Mouse (Mus musculus) hindbrain, embryonic 16.5 days (tissue): ENCODE results near the gene Spn. TPM values are rescaled to one million over a fixed set of nuclear protein-coding genes. Genes with fewer than 3 reads are reported as not detected.

Experiments
- ATAC-seq: fragments of 200-750 bp; cut with Nextera tagmentation; 2 replicates; pipeline ENCODE4 v1.8.0; 2017; ENCODE audit warnings: moderate TSS enrichment, moderate library complexity
- H3K27ac ChIP-seq: fragments of 300-500 bp; sonication (generic); 2 replicates; pipeline ENCODE4 v1.5.1; 2014; ENCODE audit warnings: low read depth, mild to moderate bottlenecking, control low read depth, low read length, moderate library complexity
- H3K27me3 ChIP-seq: fragments of 300-500 bp; sonication (generic); replicated peaks from 2 replicates; pipeline ENCODE4 v1.6.1; 2014; ENCODE audit warnings: low read length; ENCODE audit not compliant: control insufficient read depth, insufficient read depth
- H3K36me3 ChIP-seq: fragments of 300-500 bp; sonication (generic); 2 replicates; pipeline ENCODE4 v1.6.1; 2014; ENCODE audit warnings: mild to moderate bottlenecking, low read length, moderate library complexity, mixed read lengths; ENCODE audit not compliant: control insufficient read depth, insufficient read depth
- H3K4me1 ChIP-seq: fragments of 300-500 bp; sonication (generic); 2 replicates; pipeline ENCODE4 v1.6.1; 2014; ENCODE audit warnings: low read depth, low read length; ENCODE audit not compliant: control insufficient read depth, insufficient read depth
- H3K4me2 ChIP-seq: fragments of 300-500 bp; sonication (generic); 2 replicates; pipeline ENCODE4 v1.6.1; 2014; ENCODE audit warnings: mild to moderate bottlenecking, low read length, control low read depth, moderate library complexity
- H3K4me3 ChIP-seq: fragments of 300-500 bp; sonication (generic); 2 replicates; pipeline ENCODE4 v1.5.1; 2014; ENCODE audit warnings: mild to moderate bottlenecking, low read length, control low read depth, moderate library complexity
- H3K9ac ChIP-seq: fragments of 300-500 bp; sonication (generic); 2 replicates; pipeline ENCODE4 v1.6.1; 2014; ENCODE audit warnings: low read depth, mild to moderate bottlenecking, control low read depth, low read length, moderate library complexity
- H3K9me3 ChIP-seq: fragments of 300-500 bp; sonication (generic); 2 replicates; pipeline ENCODE4 v1.6.1; 2014; ENCODE audit warnings: mild to moderate bottlenecking, low read length, moderate library complexity; ENCODE audit not compliant: control insufficient read depth
- WGBS: fragments of 180-500 bp; shearing (Covaris S2); extraction: QIAGEN DNeasy Blood & Tissue Kit; methylation state at CpG from one replicate; pipeline ENCODE4 v1.1.7; 2014; 5-methylcytosine and 5-hydroxymethylcytosine counted together
- polyA plus RNA-seq: library from polyadenylated mRNA; unstranded; fragments of >200 nt; fragmentation: Nextera tagmentation; extraction: Ambion mirVana; gene quantifications from 2 replicates; pipeline ENCODE4 v1.2.1, GENCODE M21; 2015

The Spn gene
- polyA plus RNA-seq, 1 experiment from 2014 or later = not detected

GRCm38 (mm10) chr7:127082271-127082670, 55.4 kb downstream of the Spn start:
- 85% methylated on average over 8 of the region's 8 CpGs for WGBS
- Histone ChIP-seq H3K27ac (no peak overlapping the region), H3K9ac (no peak overlapping the region), H3K4me1 (no peaks in the 10 kb centered on the region), H3K4me3 (no peak overlapping the region), H3K36me3 (no peaks in the 10 kb centered on the region), H3K27me3 (no peaks in the 10 kb centered on the region), H3K9me3 (no peaks in the 10 kb centered on the region), H3K4me2 (no peak overlapping the region)
- no peak for ATAC-seq

Other genes with a start within 250 kb of the Spn start
- gene Tmem219, start 214.9 kb downstream of the Spn start, polyA plus RNA-seq = 34.0 and 35.9 TPM in 2 replicates
- gene Kctd13, start 208.9 kb downstream of the Spn start, polyA plus RNA-seq = 126 and 134 TPM in 2 replicates
- gene Asphd1, start 188.2 kb downstream of the Spn start, polyA plus RNA-seq = 9.4 and 11.5 TPM in 2 replicates
- gene Sez6l2, start 187.3 kb downstream of the Spn start, polyA plus RNA-seq = 54.9 and 56.7 TPM in 2 replicates
- 160 and 162 TPM in 2 replicates for gene Cdipt, start 161.9 kb downstream of the Spn start, polyA plus RNA-seq
- 1.2 and 1.6 TPM in 2 replicates for gene Cdiptos, start 161.7 kb downstream of the Spn start, polyA plus RNA-seq
- gene Mvp, start 123.2 kb downstream of the Spn start, polyA plus RNA-seq = 3.9 and 4.8 TPM in 2 replicates
- 0.31 TPM in 1 of 2 replicates, not detected in the other for gene Pagr1b, start 121.3 kb downstream of the Spn start, polyA plus RNA-seq
- 26.9 and 55.8 TPM in 2 replicates for gene Pagr1a, start 120.5 kb downstream of the Spn start, polyA plus RNA-seq
- gene Gm42742, start 116.7 kb downstream of the Spn start, polyA plus RNA-seq = 47.5 and 81.5 TPM in 2 replicates
- 71.4 and 84.6 TPM in 2 replicates for gene Prrt2, start 116.6 kb downstream of the Spn start, polyA plus RNA-seq
- gene Maz, start 110.8 kb downstream of the Spn start, polyA plus RNA-seq = 53.9 and 55.0 TPM in 2 replicates
- 22.2 and 29.8 TPM in 2 replicates for gene Kif22, start 95.4 kb downstream of the Spn start, polyA plus RNA-seq
- not detected in 2 replicates for gene Zg16, start 50.5 kb downstream of the Spn start, polyA plus RNA-seq
- gene AI467606, start 46.5 kb downstream of the Spn start, polyA plus RNA-seq = 2.2 and 2.4 TPM in 2 replicates
- 1.1 TPM in 2 replicates for gene Qprt, start 15.6 kb downstream of the Spn start, polyA plus RNA-seq
- 70.4 and 72.7 TPM in 2 replicates for gene Cd2bp2, start 58.2 kb upstream of the Spn start, polyA plus RNA-seq
- gene Tbc1d10b, start 70.6 kb upstream of the Spn start, polyA plus RNA-seq = 27.0 and 29.1 TPM in 2 replicates
- 3.5 and 47.0 TPM in 2 replicates for gene Mylpf, start 71.1 kb upstream of the Spn start, polyA plus RNA-seq
- gene Zfp553, start 95.2 kb upstream of the Spn start, polyA plus RNA-seq = 42.7 and 49.1 TPM in 2 replicates
- 12.1 and 12.3 TPM in 2 replicates for gene Sept1, start 95.3 kb upstream of the Spn start, polyA plus RNA-seq
- gene Zfp771, start 106.5 kb upstream of the Spn start, polyA plus RNA-seq = 76.8 and 82.6 TPM in 2 replicates
- 118 and 122 TPM in 2 replicates for gene Dctpp1, start 122.9 kb upstream of the Spn start, polyA plus RNA-seq
- 54.2 and 58.9 TPM in 2 replicates for gene Sephs2, start 136.2 kb upstream of the Spn start, polyA plus RNA-seq
- 0.26 and 0.44 TPM in 2 replicates for gene Itgal, start 158.4 kb upstream of the Spn start, polyA plus RNA-seq
- 16.3 and 17.4 TPM in 2 replicates for gene Zfp768, start 207.8 kb upstream of the Spn start, polyA plus RNA-seq
- gene Zfp747, start 238.2 kb upstream of the Spn start, polyA plus RNA-seq = 8.7 and 9.3 TPM in 2 replicates
- gene 9130019O22Rik, start 249.3 kb upstream of the Spn start, polyA plus RNA-seq = 3.9 and 4.5 TPM in 2 replicates